Mouse (Mus musculus): ENCODE measurements around the gene Aes. TPM values are rescaled to one million over a fixed set of nuclear protein-coding genes. Genes with fewer than 3 reads are reported as not detected.

The Aes gene
- polyA plus RNA-seq, 1 experiment from 2014 or later = 650 TPM

GRCm38 (mm10) chr10:81570238-81570800 lies 11.0 kb downstream of the Aes start:
- WGBS = 4% methylated on average over 11 of the region's 11 CpGs

GRCm38 (mm10) chr10:81570831-81571500 lies 11.7 kb downstream of the Aes start:
- Histone ChIP-seq H3K4me3 (peak overlapping the region; percentile 53), H3K27ac (peak overlapping the region; percentile 88), H3K36me3 (peaks cover 10% of the 10 kb centered on the region), H3K4me2 (peak overlapping the region; percentile 90), H3K9ac (peak overlapping the region; percentile 55), H3K27me3 (no peaks in the 10 kb centered on the region; the same call in 1 of the 2 replicates), H3K9me3 (replicated peaks) (no peaks in the 10 kb centered on the region), H3K4me1 (replicated peaks) (peaks cover 66% of the 10 kb centered on the region)
- WGBS = under 1% methylated on average over 34 of the region's 34 CpGs
- peak; percentile 49 for ATAC-seq (replicated peaks; ENCODE audit: insufficient number of reproducible peaks, insufficient read depth, low FRiP score, low read depth)

More at GRCm38 (mm10) chr10:81570238-81570800, 11.0 kb downstream of the Aes start:
- no peak; the same call in 1 of the 2 replicates for ATAC-seq (replicated peaks; ENCODE audit: insufficient number of reproducible peaks, insufficient read depth, low FRiP score, low read depth)
- H3K27ac ChIP-seq = peak overlapping the region; percentile 88
- no peaks in the 10 kb centered on the region for H3K9me3 ChIP-seq (replicated peaks)
- peaks cover 16% of the 10 kb centered on the region for H3K36me3 ChIP-seq
- H3K4me2 ChIP-seq = peak overlapping the region; percentile 90
- peaks cover 60% of the 10 kb centered on the region for H3K4me1 ChIP-seq (replicated peaks)
- peak overlapping the region; percentile 55 for H3K9ac ChIP-seq
- peak overlapping the region; percentile 53 for H3K4me3 ChIP-seq
- H3K27me3 ChIP-seq = no peaks in the 10 kb centered on the region; the same call in 1 of the 2 replicates

DNA sequence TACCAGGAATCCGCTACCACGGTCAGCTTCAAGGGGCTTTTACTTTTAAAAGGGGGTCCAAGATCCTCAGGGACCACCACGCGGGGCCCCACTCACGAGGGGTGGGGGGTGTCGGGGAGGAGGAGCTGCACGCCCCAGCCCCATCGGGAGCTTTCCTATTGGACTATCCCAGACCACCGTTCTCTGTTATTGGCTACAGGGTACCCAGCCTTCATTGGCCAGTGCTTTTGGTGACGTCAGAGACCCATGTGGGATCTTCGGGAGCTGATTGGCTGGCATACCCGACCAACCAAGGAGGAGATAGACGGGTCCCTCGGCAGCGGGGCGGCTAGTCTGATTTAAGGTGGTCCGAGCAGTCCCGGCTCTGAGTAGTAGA lies 12.2 kb downstream of the Aes start:
- peak overlapping the region; percentile 90 for H3K4me2 ChIP-seq
- peak overlapping the region; percentile 88 for H3K27ac ChIP-seq
- peaks cover 3% of the 10 kb centered on the region; the same call in 1 of the 2 replicates for H3K27me3 ChIP-seq
- H3K36me3 ChIP-seq = peaks cover 4% of the 10 kb centered on the region
- H3K9me3 ChIP-seq (replicated peaks) = no peaks in the 10 kb centered on the region
- peak overlapping the region; percentile 44 for H3K9ac ChIP-seq
- ATAC-seq (replicated peaks; ENCODE audit: insufficient number of reproducible peaks, insufficient read depth, low FRiP score, low read depth) = peak; percentile 91
- under 1% methylated on average over 18 of the region's 18 CpGs for WGBS
- peaks cover 66% of the 10 kb centered on the region for H3K4me1 ChIP-seq (replicated peaks)
- H3K4me3 ChIP-seq = peak overlapping the region; percentile 53

GRCm38 (mm10) chr10:81572133-81572671 lies 12.9 kb downstream of the Aes start:
- Histone ChIP-seq H3K4me2 (peak overlapping the region; percentile 90), H3K4me3 (peak overlapping the region; percentile 53), H3K36me3 (no peaks in the 10 kb centered on the region), H3K27ac (peak overlapping the region; percentile 46), H3K27me3 (peaks cover 3% of the 10 kb centered on the region; the same call in 1 of the 2 replicates), H3K9ac (peak overlapping the region; percentile 20), H3K9me3 (replicated peaks) (no peaks in the 10 kb centered on the region), H3K4me1 (replicated peaks) (peaks cover 66% of the 10 kb centered on the region)
- ATAC-seq (replicated peaks; ENCODE audit: insufficient number of reproducible peaks, insufficient read depth, low FRiP score, low read depth) = no peak
- WGBS = 14% methylated on average over 9 of the region's 9 CpGs

DNA sequence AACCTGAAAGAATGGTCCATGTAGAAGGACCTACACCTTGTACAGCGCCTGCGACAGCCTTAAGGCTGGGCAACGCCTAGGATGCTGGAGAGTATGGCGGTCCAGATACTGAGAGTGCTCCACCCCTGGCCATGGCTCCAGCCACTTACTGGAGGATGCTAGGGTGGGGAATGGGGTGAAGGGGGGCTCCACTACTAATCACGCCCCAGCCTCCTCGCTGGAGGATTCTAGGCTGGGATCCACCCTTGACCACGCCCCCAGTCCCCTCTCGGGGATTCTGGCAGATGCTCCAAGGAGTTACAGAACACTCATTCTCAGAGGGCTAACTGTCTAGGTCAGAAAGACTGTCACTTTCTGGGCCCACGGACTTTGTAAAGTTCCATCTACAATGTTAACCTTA lies 13.7 kb downstream of the Aes start:
- no peaks in the 10 kb centered on the region for H3K9me3 ChIP-seq (replicated peaks)
- WGBS = 36% methylated on average over 9 of the region's 9 CpGs
- no peak overlapping the region for H3K27ac ChIP-seq
- H3K9ac ChIP-seq = no peak overlapping the region
- peaks cover 3% of the 10 kb centered on the region; the same call in 1 of the 2 replicates for H3K27me3 ChIP-seq
- H3K4me1 ChIP-seq (replicated peaks) = peaks cover 61% of the 10 kb centered on the region
- no peak overlapping the region for H3K4me3 ChIP-seq
- H3K36me3 ChIP-seq = no peaks in the 10 kb centered on the region
- no peak overlapping the region for H3K4me2 ChIP-seq
- ATAC-seq (replicated peaks; ENCODE audit: insufficient number of reproducible peaks, insufficient read depth, low FRiP score, low read depth) = no peak

- Histone ChIP-seq H3K9me3 (replicated peaks) (no peaks in the 10 kb centered on the region), H3K36me3 (no peaks in the 10 kb centered on the region), H3K27ac (peak within 1 kb of the TSS; percentile 53), H3K4me1 (replicated peaks) (peaks cover 49% of the 10 kb centered on the region), H3K9ac (peak within 1 kb of the TSS; percentile 76), H3K4me3 (peak within 1 kb of the TSS; percentile 74), H3K4me2 (peak within 1 kb of the TSS; percentile 86), H3K27me3 (peaks cover 3% of the 10 kb centered on the region; the same call in 1 of the 2 replicates)
- ATAC-seq (replicated peaks; ENCODE audit: insufficient number of reproducible peaks, insufficient read depth, low FRiP score, low read depth) = no peak
- 22% methylated on average over 10 of the region's 10 CpGs for WGBS
Measured at GRCm38 (mm10) chr10:81574081-81575056, 15.1 kb downstream of the Aes start, which contains the start of gene Tle2. Tle2 (plus strand) TSS chr10:81574561.

DNA sequence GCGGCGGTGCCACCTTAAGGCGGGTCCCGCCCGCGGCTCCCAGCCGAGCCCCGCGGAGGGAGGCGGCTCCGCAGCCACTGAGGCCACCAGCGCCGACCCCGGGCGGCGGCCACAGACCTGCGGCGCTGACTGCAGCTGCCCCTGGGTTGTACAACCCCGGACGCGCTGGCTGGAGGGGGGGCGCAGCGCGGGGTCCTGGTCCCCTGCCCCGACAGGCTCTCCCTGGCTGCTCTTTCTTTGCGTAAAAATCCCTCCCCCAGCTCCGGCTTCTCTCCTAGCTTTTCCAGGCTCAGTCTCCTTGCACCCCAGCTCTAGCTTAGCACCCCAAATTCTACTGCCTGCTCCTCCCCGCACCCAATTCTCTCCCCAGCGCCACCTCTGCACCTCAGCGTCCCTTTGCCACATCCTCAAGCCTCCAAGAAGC lies 15.9 kb downstream of the Aes start:
- no peak for ATAC-seq (replicated peaks; ENCODE audit: insufficient number of reproducible peaks, insufficient read depth, low FRiP score, low read depth)
- Histone ChIP-seq H3K27ac (peak overlapping the region; percentile 53), H3K9ac (peak overlapping the region; percentile 76), H3K4me3 (peak overlapping the region; percentile 74), H3K27me3 (peaks cover 3% of the 10 kb centered on the region; the same call in 1 of the 2 replicates), H3K4me1 (replicated peaks) (peaks cover 42% of the 10 kb centered on the region), H3K4me2 (peak overlapping the region; percentile 86), H3K9me3 (replicated peaks) (no peaks in the 10 kb centered on the region), H3K36me3 (no peaks in the 10 kb centered on the region)
- 0% methylated on average over 24 of the region's 30 CpGs for WGBS

DNA sequence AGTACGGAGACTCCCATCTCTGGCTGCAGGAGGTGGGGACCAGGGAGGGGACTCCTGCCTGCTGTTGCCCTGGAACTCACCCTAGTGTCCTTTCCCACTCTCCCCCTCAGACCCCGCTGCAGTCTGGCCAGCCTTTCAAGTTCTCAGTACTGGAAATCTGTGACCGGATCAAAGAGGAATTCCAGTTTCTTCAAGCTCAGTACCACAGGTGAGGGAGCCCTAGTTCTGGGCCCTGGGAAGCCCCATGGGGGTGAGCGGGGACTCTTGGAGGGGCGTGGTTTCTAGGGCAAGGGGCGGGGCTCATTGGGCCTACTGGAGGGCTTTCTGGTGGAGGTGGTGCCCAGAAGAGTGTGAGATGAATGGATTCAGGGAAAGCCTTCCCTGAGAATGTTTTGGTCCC lies 16.4 kb downstream of the Aes start:
- peaks cover 3% of the 10 kb centered on the region; the same call in 1 of the 2 replicates for H3K27me3 ChIP-seq
- H3K9me3 ChIP-seq (replicated peaks) = no peaks in the 10 kb centered on the region
- H3K4me2 ChIP-seq = peak overlapping the region; percentile 86
- H3K4me3 ChIP-seq = peak overlapping the region; percentile 74
- peaks cover 42% of the 10 kb centered on the region for H3K4me1 ChIP-seq (replicated peaks)
- H3K9ac ChIP-seq = peak overlapping the region; percentile 76
- H3K27ac ChIP-seq = peak overlapping the region; percentile 53; the same call in 1 of the 2 replicates
- WGBS = 5% methylated on average over 6 of the region's 6 CpGs
- no peaks in the 10 kb centered on the region for H3K36me3 ChIP-seq
- ATAC-seq (replicated peaks; ENCODE audit: insufficient number of reproducible peaks, insufficient read depth, low FRiP score, low read depth) = no peak

DNA sequence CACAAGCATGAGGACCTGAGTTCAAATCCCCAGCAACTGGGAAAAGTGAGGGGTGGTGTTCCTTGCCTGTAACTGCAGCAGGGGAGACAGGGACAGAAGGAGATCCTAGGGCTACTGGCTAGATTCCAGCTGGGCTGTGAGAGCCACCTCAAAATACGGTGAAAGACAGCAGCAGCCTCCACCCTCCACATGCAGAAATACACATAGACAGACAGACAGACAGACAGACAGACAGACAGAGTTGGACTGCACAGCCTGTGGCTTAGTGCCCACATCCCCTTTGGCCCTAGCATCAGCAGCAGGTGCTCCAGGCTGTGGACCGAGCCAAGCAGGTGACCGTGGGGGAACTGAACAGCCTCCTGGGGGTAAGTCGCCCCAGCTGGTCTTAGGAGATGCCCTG lies 20.7 kb downstream of the Aes start:
- H3K27me3 ChIP-seq = peaks cover 3% of the 10 kb centered on the region; the same call in 1 of the 2 replicates
- no peak overlapping the region for H3K4me2 ChIP-seq
- H3K27ac ChIP-seq = no peak overlapping the region
- 68% methylated on average over 4 of the region's 4 CpGs for WGBS
- no peak overlapping the region for H3K9ac ChIP-seq
- no peaks in the 10 kb centered on the region for H3K36me3 ChIP-seq
- ATAC-seq (replicated peaks; ENCODE audit: insufficient number of reproducible peaks, insufficient read depth, low FRiP score, low read depth) = no peak
- H3K4me3 ChIP-seq = no peak overlapping the region
- H3K9me3 ChIP-seq (replicated peaks) = no peaks in the 10 kb centered on the region
- H3K4me1 ChIP-seq (replicated peaks) = peaks cover 18% of the 10 kb centered on the region

DNA sequence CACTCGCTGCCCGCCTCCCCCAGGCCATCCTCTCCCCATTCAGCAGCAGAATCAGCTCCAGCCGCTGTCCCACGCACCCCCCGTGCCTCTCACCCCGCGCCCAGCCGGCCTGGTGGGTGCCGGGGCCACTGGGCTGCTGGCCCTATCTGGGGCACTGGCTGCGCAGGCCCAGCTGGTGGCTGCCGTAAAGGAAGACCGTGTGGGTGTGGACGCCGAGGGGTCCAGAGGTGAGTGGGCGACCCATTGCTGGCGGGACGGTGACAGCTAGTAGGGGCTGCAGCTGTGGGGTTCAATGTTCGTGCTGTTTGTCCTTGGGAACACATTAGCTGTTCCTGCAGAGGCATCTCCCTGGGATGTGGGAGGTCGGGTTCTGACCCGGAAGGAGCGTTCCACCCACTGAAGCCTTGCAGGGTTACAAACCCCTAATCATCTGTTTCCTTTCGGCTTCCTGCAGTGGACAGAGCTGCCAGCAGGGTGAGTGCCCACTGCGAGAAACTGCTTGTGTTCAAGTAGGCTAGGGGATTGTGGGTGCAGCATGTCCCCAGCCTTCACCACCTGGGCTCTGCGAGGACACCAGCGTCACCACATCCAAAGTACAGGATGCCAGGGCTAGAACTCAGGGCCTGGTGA lies 21.3 kb downstream of the Aes start:
- ATAC-seq (replicated peaks; ENCODE audit: insufficient number of reproducible peaks, insufficient read depth, low FRiP score, low read depth) = no peak
- Histone ChIP-seq H3K36me3 (peaks cover 5% of the 10 kb centered on the region; the same call in 1 of the 2 replicates), H3K4me3 (no peak overlapping the region), H3K9ac (no peak overlapping the region), H3K27me3 (peaks cover 3% of the 10 kb centered on the region; the same call in 1 of the 2 replicates), H3K27ac (no peak overlapping the region), H3K4me1 (replicated peaks) (peaks cover 16% of the 10 kb centered on the region), H3K9me3 (replicated peaks) (no peaks in the 10 kb centered on the region), H3K4me2 (no peak overlapping the region)
- 50% methylated on average over 25 of the region's 25 CpGs for WGBS
